Mouse (Mus musculus) monocyte, adult 5-6 weeks (primary cell): ENCODE measurements around the gene Acot7. TPM values are rescaled to one million over a fixed set of nuclear protein-coding genes. Genes with fewer than 3 reads are reported as not detected.

Experiments
- ATAC-seq: fragments of 153-309, 156-312 bp; replicated peaks from 2 replicates; pipeline ENCODE4 v1.8.0; 2017; ENCODE audit warnings: mild to moderate bottlenecking; ENCODE audit not compliant: low TSS enrichment, insufficient number of reproducible peaks, severe bottlenecking, poor library complexity, low FRiP score
- total RNA-seq: library from RNA; stranded (forward); fragments of 200-1000, 200-491, 200-594 nt; gene quantifications from 3 replicates; pipeline ENCODE4 v1.2.3, GENCODE M21; 2017

The Acot7 gene
- 18.1 to 62.4 TPM (median 30.9 TPM) in 3 replicates for total RNA-seq

DNA sequence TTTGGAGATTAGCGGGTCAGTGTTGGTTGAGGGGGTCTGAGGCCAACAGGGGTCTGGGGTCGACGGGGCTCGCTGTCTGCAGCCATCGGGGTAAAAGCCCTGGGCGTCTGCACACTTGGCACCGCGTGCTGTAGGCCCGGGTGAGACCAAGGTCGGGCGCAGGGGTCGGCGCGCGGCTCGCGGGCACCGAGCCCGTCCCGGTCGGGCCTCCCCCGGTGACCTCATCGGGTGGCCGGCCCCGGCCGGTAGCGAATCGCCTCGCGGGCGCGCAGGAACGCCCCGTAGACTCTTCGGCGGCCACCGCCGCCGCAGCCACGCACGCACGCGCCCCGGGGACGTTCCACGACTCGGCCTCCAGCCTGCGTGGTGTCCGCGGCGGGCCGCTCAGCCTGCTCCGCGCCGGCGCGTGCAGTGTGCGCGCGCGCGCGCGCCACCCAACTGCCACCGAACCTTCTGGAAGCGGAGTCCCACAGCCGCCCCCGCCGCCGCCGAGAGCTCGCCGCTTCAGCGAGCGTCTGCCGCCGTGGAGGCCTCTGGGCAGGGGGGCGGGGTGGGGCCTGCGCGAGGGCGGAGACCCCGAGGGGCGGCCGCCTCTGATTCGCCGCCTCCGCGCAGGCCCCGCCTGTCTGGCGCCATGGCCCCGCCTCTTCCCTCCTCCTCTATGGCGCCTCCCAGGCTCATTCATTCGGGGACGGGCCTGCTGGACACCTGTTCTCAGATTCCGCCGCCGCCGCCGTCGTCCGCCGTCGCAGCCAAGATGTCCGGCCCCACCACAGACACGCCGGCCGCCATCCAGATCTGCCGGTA, at the start of gene Acot7:
Gene Acot7 (plus strand): TSS at position 598 of the 807 bp plus-strand sequence.
- peak; percentile 66 for ATAC-seq

DNA sequence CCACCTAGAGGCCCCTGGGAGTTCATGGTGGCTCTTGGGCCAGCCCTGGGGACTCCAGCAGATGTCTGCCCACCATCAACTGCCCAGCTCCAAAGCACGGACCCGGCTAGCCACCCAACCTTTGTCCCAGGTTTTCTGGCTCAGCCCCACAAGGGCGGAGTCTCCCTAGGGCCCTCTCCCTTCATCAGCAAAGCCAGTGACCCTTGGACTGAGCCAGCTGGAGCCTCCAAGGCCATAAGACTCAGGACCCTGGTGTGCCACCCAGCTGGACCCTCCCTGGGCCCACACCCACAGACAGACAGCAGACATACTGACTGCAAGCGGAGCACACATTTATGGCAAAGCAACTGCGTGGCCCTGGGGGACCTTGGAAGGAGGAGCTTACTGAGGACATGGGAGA, 49.1 kb upstream of the Acot7 start:
- no peak for ATAC-seq

DNA sequence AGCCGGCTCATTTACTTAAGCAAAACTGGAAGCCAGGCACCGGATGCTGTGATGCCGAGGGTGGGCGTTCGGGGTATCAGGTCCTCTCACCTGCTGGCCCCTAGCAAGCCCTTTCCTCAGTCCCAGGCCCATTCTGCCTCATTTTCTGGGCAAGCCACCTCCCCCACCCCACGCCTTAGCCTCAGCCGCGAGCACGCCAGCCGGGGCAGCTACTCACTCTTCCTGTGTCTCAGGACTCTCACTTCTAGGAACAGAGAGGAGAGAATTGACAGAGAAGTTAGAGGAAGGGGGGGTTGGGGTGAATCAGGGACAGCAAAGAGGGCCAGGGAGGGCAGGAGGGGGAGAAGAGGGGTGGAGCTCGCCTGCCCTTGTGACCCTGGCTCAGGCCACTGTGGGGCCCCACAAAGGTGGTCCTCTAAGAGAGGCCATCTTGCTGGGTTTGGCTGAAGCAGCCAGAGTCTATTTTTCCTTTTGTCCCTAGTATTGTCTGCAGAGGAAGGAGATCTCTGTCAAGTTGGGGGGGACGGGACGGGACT, 48.5 kb upstream of the Acot7 start:
- no peak for ATAC-seq

DNA sequence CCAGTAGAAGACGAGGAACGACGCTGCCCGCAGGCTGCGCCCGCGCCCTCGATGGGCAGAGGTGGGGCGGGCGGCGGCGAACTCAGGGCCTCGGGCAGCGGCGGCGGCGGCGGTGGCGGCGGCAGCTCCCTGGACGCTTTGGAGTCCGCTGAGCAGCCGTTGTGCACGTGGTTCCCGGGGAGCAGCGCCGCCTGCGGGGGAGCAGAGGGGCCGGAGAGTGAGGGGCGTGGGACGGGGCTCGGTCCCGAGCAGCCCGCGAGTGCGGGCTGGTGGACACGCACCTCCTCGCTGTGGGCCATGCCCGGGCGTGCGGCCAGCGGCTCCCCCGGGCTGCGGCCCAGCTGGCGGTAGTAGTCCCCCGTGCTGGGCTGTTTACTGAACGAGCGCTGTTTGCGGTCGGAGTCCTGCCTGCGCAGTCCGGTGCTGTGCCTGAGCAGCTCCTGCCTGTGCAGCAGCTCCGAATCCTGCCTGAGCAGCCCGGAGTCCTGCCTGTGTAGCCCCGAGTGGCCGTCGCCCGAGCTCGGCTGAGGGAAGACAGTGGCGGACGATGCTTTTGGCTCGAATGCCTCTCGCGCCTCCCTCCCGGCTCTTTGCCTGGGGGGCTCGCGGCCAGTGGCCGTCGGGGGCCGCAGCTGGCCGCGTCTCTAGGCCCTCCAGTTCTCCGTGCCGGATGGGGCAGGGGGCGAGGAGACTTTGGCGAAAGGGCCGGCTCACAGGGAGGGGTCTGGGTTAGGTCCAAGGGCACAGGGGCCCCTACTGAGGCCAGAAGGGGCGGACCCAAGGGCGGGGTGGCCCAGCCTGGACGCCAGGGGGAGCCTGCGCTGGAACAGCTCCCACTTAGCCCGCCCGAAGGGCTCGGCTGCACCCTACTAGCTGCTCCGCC, 46.9 kb upstream of the Acot7 start:
- no peak for ATAC-seq

DNA sequence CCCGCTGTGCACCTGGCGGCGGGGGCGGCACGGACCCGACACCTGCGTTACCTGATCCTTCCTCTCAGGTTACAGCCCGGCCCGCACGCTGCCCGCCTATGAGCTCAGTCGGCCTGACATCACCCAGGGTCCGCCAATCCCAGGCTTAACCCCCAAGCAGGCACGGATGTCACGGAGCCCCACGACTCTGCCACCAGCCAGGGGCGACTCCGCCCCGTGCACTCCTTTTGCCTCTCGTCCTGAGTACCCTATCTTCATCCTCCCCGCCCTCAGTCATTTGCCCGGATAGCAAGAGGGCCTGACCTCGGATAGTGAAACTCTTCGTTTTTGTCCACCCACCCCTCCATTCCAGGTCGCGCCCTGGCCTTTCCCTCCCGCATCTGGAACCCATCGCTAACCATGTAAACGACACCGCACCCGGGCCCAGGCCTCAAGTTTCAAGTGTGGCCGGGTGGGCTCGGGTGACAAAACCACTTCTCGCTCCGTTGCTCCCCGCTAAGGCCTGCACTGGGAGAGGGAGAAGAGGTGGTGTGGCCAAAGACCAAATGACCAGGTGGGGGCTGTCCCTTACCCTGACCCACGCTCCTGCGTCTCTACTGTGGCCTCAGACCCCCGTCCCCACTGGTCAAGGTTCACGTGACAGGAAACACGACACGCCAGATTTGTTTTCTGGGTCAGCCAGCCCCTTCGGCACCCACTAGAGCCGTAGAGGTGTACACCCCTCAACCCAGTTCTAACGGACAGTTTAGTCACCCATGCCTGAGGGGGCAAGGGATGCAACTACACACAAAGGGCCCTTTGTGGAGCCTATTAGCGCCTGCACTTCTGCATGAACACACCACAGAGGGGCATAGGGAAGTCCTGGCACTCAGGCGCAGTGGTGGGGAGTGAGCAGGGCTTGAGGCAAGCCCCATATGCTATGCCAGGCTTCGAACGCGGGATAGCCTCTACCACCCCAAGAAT, 45.8 kb upstream of the Acot7 start:
- ATAC-seq = no peak

DNA sequence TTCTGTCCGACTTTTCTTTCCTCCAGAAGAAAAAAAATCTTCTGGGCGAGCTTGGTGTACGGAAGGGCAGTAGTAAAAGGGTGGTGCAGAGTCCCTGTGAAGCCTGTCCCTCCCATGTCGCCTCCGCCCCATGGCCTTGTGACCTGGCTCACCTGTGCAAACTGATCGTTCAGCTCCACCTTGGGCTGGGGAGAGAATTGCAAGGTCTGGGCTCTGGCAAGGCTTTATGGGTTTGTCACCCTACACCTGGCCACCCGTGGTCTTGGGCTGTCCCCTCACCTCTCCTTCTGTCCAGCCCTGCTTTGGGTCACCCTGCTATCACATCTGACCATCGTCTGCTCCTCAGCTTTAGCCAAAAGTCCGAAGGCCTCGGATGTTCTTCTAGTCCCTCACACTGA, 45.2 kb upstream of the Acot7 start:
- no peak for ATAC-seq

DNA sequence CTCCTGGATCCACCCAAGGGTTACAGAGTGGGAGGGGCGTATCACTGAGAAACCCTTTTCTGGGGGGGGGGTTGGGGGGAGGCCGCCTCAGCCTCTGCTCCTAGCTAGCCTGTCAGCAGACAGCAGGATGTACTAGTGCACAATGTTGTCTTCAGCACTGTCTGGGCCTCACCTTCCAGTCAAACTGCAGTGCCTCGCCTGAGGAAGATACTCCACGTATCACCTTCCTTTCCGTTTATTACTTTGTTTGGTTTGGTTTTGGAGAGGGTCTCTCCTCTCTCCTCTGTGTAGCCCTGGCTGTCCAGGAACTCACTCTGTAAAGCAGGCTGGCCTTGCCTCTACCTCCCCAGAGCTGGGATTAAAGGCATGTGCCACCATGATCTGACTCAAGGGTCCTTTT, 44.7 kb upstream of the Acot7 start:
- ATAC-seq = no peak

DNA sequence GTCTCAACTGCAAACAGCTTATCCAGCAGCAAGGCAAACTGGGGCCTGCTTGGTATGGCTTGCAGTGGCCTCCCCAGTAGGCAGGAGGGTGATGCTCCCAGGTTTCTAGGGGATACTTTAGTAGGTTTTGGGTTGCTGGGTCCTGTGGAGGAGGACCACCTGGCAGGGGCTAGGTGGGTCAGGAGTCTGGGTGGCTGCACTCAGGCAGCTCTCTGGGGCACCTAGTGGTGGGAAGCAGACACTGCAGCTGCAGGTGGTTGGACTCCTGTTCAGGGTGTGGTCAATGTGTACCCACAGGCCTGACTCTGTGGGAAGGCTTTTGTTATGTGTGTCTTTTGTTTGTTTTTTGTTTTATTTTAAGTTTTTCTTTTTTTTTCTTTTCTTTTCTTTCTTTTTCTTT, 43.4 kb upstream of the Acot7 start:
- no peak for ATAC-seq

DNA sequence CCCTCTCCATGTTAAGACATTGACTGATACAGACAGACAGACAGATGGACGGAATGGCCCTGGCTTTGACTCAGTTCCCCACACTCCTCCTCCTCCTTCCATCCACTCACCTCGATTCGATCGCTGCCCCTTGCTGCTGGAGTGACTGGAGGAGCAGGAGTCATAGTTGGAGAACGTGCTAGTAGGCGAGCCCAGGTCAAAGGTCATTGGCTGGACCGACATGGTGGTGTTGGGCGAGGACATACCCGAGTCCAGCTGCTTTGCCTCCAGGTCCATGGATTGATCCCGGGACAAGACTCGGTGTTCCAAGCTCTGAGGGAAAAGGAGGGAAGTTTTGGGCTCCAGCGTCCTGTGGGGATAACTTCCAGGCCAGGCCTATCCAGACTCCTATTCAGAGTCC, 42.6 kb upstream of the Acot7 start:
- ATAC-seq = no peak

DNA sequence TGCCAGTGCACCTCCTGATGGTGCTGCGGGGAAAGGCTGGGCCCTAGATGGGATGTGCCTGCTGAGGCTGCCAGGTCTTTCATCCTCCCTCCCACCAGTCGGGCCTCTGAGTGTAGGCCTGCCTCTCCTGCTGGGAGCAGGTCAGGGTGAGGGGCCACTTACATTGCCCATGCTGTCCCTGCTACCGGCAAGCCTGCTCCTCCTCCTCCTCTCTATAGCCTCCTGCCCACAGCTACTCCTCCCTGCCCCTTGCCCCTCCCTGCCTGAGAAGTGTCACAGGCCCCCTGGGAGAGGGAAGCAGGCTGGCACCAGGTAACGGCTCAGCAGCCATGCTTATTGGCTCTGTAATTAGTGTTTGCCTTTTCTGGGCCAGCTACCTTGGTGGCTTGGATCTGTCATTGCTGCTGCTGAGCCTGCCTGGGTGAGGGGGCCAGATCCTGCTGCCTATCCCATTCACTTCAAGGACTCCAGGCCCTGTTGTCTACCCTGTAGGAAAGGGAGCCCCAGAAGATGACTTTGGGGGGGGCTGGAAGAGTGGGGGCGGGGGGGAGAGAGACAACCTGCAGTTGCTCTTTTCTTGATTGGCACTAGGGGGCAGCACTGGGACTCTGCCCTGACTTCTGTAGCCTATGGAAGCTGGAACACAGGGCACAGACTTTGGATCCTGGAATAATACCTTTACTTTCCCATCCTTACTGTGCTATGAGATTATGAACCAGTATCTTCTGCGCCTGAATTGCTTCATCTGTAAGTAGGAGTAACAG, 41.6 kb upstream of the Acot7 start:
- no peak for ATAC-seq

DNA sequence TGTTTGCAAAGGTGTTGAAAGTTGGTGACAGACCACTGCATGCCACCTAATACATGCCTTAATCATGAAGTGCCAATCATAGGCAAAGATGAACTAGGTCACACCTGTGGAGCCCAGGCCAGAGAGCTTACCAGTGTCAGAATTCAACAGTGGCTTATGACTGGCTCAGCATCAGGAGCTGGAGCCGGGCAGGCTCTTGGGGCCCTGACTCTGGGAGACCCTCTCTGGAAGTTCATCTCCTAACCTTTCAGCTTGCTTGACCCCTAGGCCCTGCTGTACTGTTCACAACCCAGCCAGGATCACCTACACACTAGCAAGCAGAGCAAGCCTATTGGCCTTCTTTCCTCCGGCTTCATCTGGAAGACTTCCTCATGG, 41.1 kb upstream of the Acot7 start:
- no peak for ATAC-seq

DNA sequence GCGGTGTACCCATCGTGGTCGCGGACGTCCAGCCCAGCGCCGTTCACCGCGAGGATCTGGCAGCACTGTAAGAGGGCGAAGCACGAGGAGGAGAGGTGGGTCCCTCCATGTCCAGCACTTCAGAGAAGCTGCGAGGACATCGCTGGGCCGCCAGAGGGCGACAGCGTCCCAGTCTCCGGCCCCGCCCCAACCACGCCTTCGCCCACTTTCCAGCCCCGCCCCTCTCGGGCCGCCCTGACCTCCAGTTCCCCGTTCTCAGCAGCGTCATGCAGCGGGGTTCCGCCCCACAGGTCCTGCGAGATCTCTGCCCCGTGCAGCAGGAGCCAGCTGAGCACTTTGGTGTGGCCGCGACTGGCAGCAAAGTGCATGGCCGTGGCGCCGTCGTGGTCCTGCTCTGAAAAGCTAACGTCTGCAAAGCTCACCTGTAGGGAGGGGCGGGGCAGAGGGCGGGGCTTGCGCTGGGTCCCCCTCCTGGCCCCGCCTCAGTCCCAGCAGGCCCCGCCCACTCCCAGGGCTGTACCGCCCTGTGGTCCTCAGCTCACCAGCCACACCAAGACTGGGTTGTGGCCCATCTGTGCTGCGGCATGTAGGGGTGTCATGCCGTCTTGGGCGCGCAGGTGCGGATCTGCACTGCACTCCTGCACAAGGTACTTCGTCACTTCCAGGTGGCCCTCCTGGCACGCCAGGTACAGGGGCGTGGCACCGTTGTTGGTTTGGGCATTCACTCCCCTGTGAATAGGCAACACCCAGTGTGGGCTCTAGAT, 39.3 kb upstream of the Acot7 start:
- ATAC-seq = peak; percentile 82

DNA sequence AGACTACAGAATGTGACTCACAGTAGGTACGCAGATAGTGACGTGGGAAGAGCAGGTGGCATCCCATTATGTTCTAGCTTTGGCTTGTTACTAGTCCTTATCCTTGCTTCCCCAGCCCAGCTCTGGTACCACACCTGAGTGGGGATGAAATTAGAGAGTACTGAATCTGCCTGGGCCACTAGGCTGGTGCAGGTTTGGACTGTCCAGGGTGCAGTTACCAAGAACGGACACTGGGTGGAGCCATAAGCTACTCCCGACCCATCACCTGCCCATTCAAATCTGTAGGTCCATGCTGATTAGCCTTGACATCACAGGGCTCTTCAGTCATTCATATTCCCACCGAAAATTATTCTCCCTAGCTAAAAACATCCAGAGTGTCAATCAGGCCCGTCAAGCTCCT, 37.5 kb upstream of the Acot7 start:
- ATAC-seq = 0 out of 2 replicates have a peak, but pooled peaks have one; percentile 41

DNA sequence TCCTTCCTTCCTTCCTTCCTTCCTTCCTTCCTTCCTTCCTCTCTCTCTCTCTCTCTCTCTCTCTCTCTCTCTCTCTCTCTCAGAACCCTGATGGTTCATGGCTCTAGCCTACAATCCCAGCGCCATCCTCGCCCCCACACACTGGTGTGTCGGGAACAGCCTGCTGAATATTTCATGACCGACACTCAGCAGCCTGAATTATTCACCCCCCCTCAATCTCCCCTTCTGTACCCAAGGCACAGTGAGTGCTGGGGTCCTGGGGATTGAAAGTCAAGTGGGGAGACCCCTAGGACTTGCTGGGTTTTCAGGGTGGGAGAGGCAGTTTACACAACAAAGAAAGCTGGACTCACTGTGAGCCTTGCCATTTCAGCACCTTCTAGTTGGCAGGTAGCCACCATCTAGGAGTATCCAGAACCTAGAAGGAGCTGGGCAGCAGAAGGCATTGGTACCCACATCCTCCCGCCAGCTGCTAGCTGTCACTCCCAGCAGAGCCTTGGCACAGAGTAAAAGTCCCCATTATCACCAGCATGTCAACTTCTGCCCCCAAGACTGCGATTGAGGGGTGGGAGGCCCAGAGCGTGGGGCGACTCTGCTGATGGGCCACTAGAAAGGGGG, 36.3 kb upstream of the Acot7 start:
- ATAC-seq = no peak

DNA sequence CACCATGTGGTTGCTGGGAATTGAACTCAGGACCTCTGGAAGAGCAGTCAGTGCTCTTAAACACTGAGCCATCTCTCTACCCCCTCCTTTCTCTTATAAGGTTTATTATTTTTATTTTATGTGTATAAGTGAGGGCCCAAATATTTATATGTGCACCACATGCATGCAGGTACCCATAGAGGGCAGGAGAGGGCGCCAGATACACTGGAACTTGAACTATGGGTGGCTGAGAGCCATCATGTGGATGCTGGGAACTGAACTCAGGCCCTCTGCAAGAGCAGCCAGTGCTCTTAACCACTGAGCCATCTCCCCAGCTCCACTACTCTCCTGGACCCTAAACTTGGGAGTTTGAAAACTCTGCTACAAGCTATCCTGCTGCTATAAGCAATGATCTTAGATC, 34.3 kb upstream of the Acot7 start:
- no peak for ATAC-seq

DNA sequence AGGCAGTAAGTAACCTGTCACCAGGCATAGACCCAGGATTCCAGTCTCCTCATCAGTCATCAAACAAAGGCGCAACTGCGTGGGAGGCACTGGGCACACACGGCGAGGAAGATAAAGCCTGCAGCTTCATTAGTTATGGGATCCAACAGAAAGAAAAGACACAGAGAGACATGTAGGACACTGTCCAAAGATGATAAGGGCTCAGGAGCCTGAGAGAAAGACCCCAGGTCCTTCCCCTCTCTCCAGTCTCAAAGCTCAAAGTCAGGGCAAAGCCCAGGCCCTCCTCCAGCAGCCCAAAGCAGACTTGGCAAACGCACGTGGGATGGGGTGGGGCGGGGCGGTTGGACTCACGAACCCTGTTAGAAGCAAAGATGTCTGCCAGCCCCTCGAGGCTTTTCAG, 32.5 kb upstream of the Acot7 start:
- ATAC-seq = no peak
